Mouse (Mus musculus): Measurements from ENCODE around the gene Efcab11.

DNA sequence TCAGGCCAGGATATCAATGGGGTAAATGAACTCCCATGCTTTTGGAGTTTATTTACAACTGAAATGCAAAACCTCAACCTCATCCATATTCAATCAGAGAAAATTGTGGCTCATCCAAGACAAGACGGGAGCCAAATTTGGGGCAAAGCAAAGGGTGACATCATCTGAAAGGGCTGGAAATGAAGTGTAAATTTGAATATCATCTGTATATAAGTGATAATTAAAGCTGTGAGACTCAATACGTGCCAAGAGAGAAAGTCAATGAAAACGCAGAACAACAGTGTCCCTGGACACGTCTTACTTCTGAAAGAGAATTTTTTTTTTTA is 212.4 kb downstream of the Efcab11 start:
- TF ChIP-seq ZNF384 (IDR thresholded peaks at IDR 0.05; ENCODE audit: low read depth, low read length) = no peak
- TF ChIP-seq ZC3H11A (IDR thresholded peaks at IDR 0.05; ENCODE audit: borderline replicate concordance, low read depth, low read length) = no peak
